Comparison of ENCODE assay signal across 28 mouse cellular contexts in the genomic region with DNA sequence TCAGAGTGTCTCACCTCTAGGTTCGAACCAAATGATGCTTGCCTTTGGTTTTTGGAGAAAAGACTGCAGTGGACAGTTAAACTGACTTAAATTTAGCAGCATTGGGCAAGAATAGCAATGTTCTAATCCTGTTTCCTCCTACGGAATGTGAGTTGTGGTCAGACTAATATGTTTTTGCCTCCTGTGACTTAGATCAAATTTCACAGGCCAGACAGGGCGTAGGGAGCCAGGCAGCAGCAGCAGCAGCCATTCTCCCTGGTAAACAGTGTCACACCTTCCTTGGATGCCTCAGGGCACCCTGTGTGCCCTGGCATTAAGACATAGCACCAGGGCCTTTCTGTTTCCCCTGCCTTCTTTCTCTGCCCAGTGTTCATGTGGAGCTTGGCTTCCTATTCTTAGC.
DNase-seq lines count a peak whose midpoint lies in the region; ATAC-seq and TF ChIP-seq lines count a peak whose summit lies in the region.
"Had no signal": no experiment of that assay in that cellular context is flagged by ENCODE, and none has a peak within 500 bp of the region (broad histone marks: within the 10 kb centered on the region; RNA-seq: fewer than 3 reads in every experiment).

No protein-coding gene starts in this region.

- DNase-seq in gastrocnemius, postnatal 25 days: peak; percentile 40
- no peak for DNase-seq in gastrocnemius, postnatal 10 days
- peak; percentile 87 for DNase-seq in 3T3-L1 (ENCODE audit: low read depth, low spot score)
- DNase-seq in adrenal gland, adult 2 months: no peak
- DNase-seq in adrenal gland, postnatal 14 days: no peak
- no peak for DNase-seq in cerebellum, adult 9-11 months
- DNase-seq: adrenal gland, postnatal 10 days; cerebellum, adult 11-12 months; cerebellum, postnatal 14 days; gastrocnemius, postnatal 36 days; heart, postnatal 10 days; kidney, adult 18-20 months; kidney, postnatal 4 days; liver; lung, embryonic 14.5 days; right cerebral cortex, adult 18-20 months had no signal

- TF ChIP-seq POLR2A in embryonic fibroblast, embryonic 13.5 days (IDR thresholded peaks at IDR 0.05; ENCODE audit: low read depth, low read length): no peak; the same call in 1 of the 2 replicates

- TF ChIP-seq CTCF in embryonic fibroblast, embryonic 13.5 days (IDR thresholded peaks at IDR 0.05; ENCODE audit: borderline replicate concordance, insufficient read depth, low read length): no peak

- H3K36me3 ChIP-seq in limb, embryonic 12.5 days: no peaks in the 10 kb centered on the region
- H3K36me3 ChIP-seq: embryonic facial prominence, embryonic 12.5 days; heart, embryonic 13.5 days; hindbrain, embryonic 10.5 days; kidney, embryonic 15.5 days; midbrain, embryonic 10.5 days; midbrain, embryonic 15.5 days; neural tube, embryonic 12.5 days had no signal

- peaks cover 13% of the 10 kb centered on the region for H3K4me1 ChIP-seq in embryonic fibroblast, embryonic 13.5 days (ENCODE audit: control insufficient read depth, insufficient read depth, low read length)
- H3K4me1 ChIP-seq in limb, embryonic 12.5 days (replicated peaks): peaks cover 12% of the 10 kb centered on the region
- H3K4me1 ChIP-seq: heart, embryonic 13.5 days; hindbrain, embryonic 10.5 days; kidney, embryonic 15.5 days; midbrain, embryonic 10.5 days; midbrain, embryonic 15.5 days; neural tube, embryonic 12.5 days had no signal

- no peak overlapping the region for H3K4me3 ChIP-seq in embryonic fibroblast, embryonic 13.5 days (ENCODE audit: insufficient read depth, low read length)
- no peak overlapping the region for H3K4me3 ChIP-seq in limb, embryonic 12.5 days (replicated peaks)
- H3K4me3 ChIP-seq: embryonic facial prominence, embryonic 12.5 days; heart, embryonic 13.5 days; hindbrain, embryonic 10.5 days; kidney, embryonic 15.5 days; midbrain, embryonic 10.5 days; midbrain, embryonic 15.5 days; neural tube, embryonic 12.5 days had no signal

- peak overlapping the region; percentile 17; the same call in 1 of the 2 replicates for H3K4me2 ChIP-seq in limb, embryonic 12.5 days
- H3K4me2 ChIP-seq: embryonic facial prominence, embryonic 12.5 days; heart, embryonic 13.5 days; kidney, embryonic 15.5 days; lung, embryonic 14.5 days; midbrain, embryonic 15.5 days; neural tube, embryonic 12.5 days had no signal

- 15% methylated on average over 3 of the region's 3 CpGs for WGBS in limb, embryonic 12.5 days

- H3K9ac ChIP-seq in limb, embryonic 12.5 days (replicated peaks): no peak overlapping the region
- H3K9ac ChIP-seq: embryonic facial prominence, embryonic 12.5 days; heart, embryonic 13.5 days; kidney, embryonic 15.5 days; liver, embryonic 14.5 days; lung, embryonic 14.5 days; midbrain, embryonic 15.5 days; neural tube, embryonic 12.5 days had no signal

- no peaks in the 10 kb centered on the region for H3K9me3 ChIP-seq in limb, embryonic 12.5 days
- H3K9me3 ChIP-seq: embryonic facial prominence, embryonic 12.5 days; heart, embryonic 13.5 days; hindbrain, embryonic 10.5 days; kidney, embryonic 15.5 days; midbrain, embryonic 10.5 days; midbrain, embryonic 15.5 days; neural tube, embryonic 12.5 days had no signal

- ATAC-seq in limb, embryonic 12.5 days (ENCODE audit: insufficient number of reproducible peaks, insufficient read depth, low FRiP score, low TSS enrichment, low read depth): no peak
- ATAC-seq: forebrain, embryonic 16.5 days; hindbrain, embryonic 16.5 days; midbrain, embryonic 15.5 days had no signal

- peak overlapping the region; percentile 99 for H3K27ac ChIP-seq in embryonic fibroblast, embryonic 13.5 days (ENCODE audit: insufficient read depth, low read length)
- peak overlapping the region; percentile 64 for H3K27ac ChIP-seq in limb, embryonic 12.5 days
- H3K27ac ChIP-seq: embryonic facial prominence, embryonic 12.5 days; heart, embryonic 13.5 days; hindbrain, embryonic 10.5 days; kidney, embryonic 15.5 days; liver, embryonic 14.5 days; midbrain, embryonic 10.5 days; midbrain, embryonic 15.5 days; neural tube, embryonic 12.5 days had no signal

- H3K27me3 ChIP-seq in limb, embryonic 12.5 days: no peaks in the 10 kb centered on the region
- H3K27me3 ChIP-seq: embryonic facial prominence, embryonic 12.5 days; heart, embryonic 13.5 days; kidney, embryonic 15.5 days; midbrain, embryonic 15.5 days; neural tube, embryonic 12.5 days had no signal

Comparison
In these comparisons a context has a peak if more than half of its experiments do, and no peak if none do; other contexts are left out.
1. DNase-seq: peak in gastrocnemius, postnatal 25 days (single experiment) and 3T3-L1 (single experiment); none in gastrocnemius, postnatal 10 days (single experiment), adrenal gland, adult 2 months (single experiment), adrenal gland, postnatal 14 days (single experiment) and cerebellum, adult 9-11 months (single experiment).